Mouse (Mus musculus) heart, adult 2 months (tissue): ENCODE results near the gene Ctsa. TPM values are rescaled to one million over a fixed set of nuclear protein-coding genes. Genes with fewer than 3 reads are reported as not detected.

Experiments used
- DNase-seq, 2 experiments: peaks; one replicate each; pipeline ENCODE4 v3.0.0; 2021
- H3K27ac ChIP-seq: fragments of 200-600 bp; 2 replicates; pipeline ENCODE4 v1.8.1; 2022
- H3K27me3 ChIP-seq: fragments of 200-500 bp; 2 replicates; pipeline ENCODE4 v1.6.1; 2012; ENCODE audit warnings: mild to moderate bottlenecking, low read length, inconsistent platforms, mixed read lengths; ENCODE audit not compliant: control insufficient read depth, insufficient read depth
- H3K36me3 ChIP-seq: fragments of 200-500 bp; 2 replicates; pipeline ENCODE4 v1.6.1; 2012; ENCODE audit warnings: low read length, inconsistent platforms; ENCODE audit not compliant: control insufficient read depth, insufficient read depth
- H3K4me1 ChIP-seq: fragments of 200-500 bp; 2 replicates; pipeline ENCODE4 v1.6.1; 2011; ENCODE audit warnings: low read length; ENCODE audit not compliant: control insufficient read depth, insufficient read depth
- H3K4me3 ChIP-seq: fragments of 200-600 bp; 2 replicates; pipeline ENCODE4 v1.8.1; 2022
- H3K79me2 ChIP-seq: fragments of 200-500 bp; replicated peaks from 2 replicates; pipeline ENCODE4 v1.6.1; 2012; ENCODE audit warnings: mild to moderate bottlenecking, inconsistent platforms, low read length, moderate library complexity, mixed read lengths; ENCODE audit not compliant: control insufficient read depth, insufficient read depth
- H3K9ac ChIP-seq: fragments of 200-500 bp; 2 replicates; pipeline ENCODE4 v1.6.1; 2012; ENCODE audit warnings: low read depth, mild to moderate bottlenecking, control low read depth, inconsistent platforms, low read length, mixed read lengths
- CTCF ChIP-seq: fragments of 200-600 bp; IDR thresholded peaks from 2 replicates; pipeline ENCODE4 v1.8.1; 2022; ENCODE audit warnings: antibody characterized with exemption, mild to moderate bottlenecking, moderate library complexity
- EP300 ChIP-seq: fragments of 200-500 bp; IDR thresholded peaks from 2 replicates; pipeline ENCODE4 v1.6.1; 2011; ENCODE audit warnings: low read depth, low read length, control low read depth; ENCODE audit not compliant: insufficient read depth
- POLR2A ChIP-seq: fragments of 200-500 bp; IDR thresholded peaks from 2 replicates; pipeline ENCODE4 v1.6.1; 2011; ENCODE audit warnings: mild to moderate bottlenecking, low read depth, low read length, control low read depth; ENCODE audit not compliant: insufficient read depth
- WGBS: fragments of 180-500 bp; shearing (Covaris S2); methylation state at CpG from one replicate; pipeline ENCODE4 v1.1.7; 2018; 5-methylcytosine and 5-hydroxymethylcytosine counted together
- intact Hi-C: fragments of 180-260 bp; cut with DNase I; formaldehyde crosslinking; loops from one replicate; pipeline ENCODE4 v1.15.1; 2025
- polyA plus RNA-seq: library from polyadenylated mRNA; depleted of rRNA; stranded (reverse); fragments of >200 nt; gene quantifications from 2 replicates; pipeline ENCODE4 v1.2.3, GENCODE M21; 2012
- total RNA-seq, 2 experiments: library from RNA; stranded (reverse); gene quantifications; 2 replicates each; pipeline ENCODE4 v1.2.3; 2021

The Ctsa gene
- total and polyA plus RNA-seq, 3 experiments, result 94.3 to 200 (median 99.8) TPM

- WGBS, result 67% methylated on average over 2 of the region's 2 CpGs
- Histone ChIP-seq H3K27ac (no peak overlapping the region), H3K4me1 (no peaks in the 10 kb centered on the region), H3K4me3 (no peak overlapping the region), H3K79me2 (no peaks in the 10 kb centered on the region), H3K9ac (no peak overlapping the region), H3K36me3 (no peaks in the 10 kb centered on the region), H3K27me3 (no peaks in the 10 kb centered on the region)
- intact Hi-C loops, result no loop called here
- DNase-seq, result no peak
- no peak for TF ChIP-seq EP300
- TF ChIP-seq POLR2A, result no peak
- TF ChIP-seq CTCF, result no peak
These were observed 19.1 kb upstream of the Ctsa start for GRCm38 (mm10) chr2:164813557-164813956.

GRCm38 (mm10) chr2:164815348-164815747, 17.3 kb upstream of the Ctsa start:
- intact Hi-C loops, result no loop called here

GRCm38 (mm10) chr2:164815821-164816220, 16.9 kb upstream of the Ctsa start:
- Histone ChIP-seq H3K27me3 (no peaks in the 10 kb centered on the region), H3K4me3 (no peak overlapping the region), H3K79me2 (no peaks in the 10 kb centered on the region), H3K36me3 (no peaks in the 10 kb centered on the region), H3K4me1 (no peaks in the 10 kb centered on the region), H3K27ac (no peak overlapping the region), H3K9ac (no peak overlapping the region)
- TF ChIP-seq POLR2A (no peak), EP300 (no peak), CTCF (no peak)
- intact Hi-C loops, result no loop called here
- WGBS, result 82% methylated on average over 8 of the region's 8 CpGs
- DNase-seq, result no peak

More at GRCm38 (mm10) chr2:164815348-164815747, 17.3 kb upstream of the Ctsa start:
- Histone ChIP-seq H3K4me1 (no peaks in the 10 kb centered on the region), H3K9ac (no peak overlapping the region), H3K4me3 (no peak overlapping the region), H3K79me2 (no peaks in the 10 kb centered on the region), H3K27ac (no peak overlapping the region), H3K36me3 (no peaks in the 10 kb centered on the region), H3K27me3 (no peaks in the 10 kb centered on the region)
- TF ChIP-seq EP300 (no peak), POLR2A (no peak), CTCF (no peak)
- 75% methylated on average over 5 of the region's 5 CpGs for WGBS
- DNase-seq, result no peak

GRCm38 (mm10) chr2:164817206-164817605, 15.5 kb upstream of the Ctsa start:
- H3K36me3 ChIP-seq, result no peaks in the 10 kb centered on the region
- H3K9ac ChIP-seq, result no peak overlapping the region
- H3K4me1 ChIP-seq, result no peaks in the 10 kb centered on the region
- no peak overlapping the region for H3K27ac ChIP-seq
- intact Hi-C loops, result no loop called here
- H3K79me2 ChIP-seq, result no peaks in the 10 kb centered on the region
- no peak for DNase-seq
- no peaks in the 10 kb centered on the region for H3K27me3 ChIP-seq
- TF ChIP-seq CTCF, result no peak
- TF ChIP-seq EP300, result no peak
- no peak for TF ChIP-seq POLR2A
- WGBS, result 65% methylated on average over 6 of the region's 6 CpGs
- no peak overlapping the region for H3K4me3 ChIP-seq

- Histone ChIP-seq H3K4me1 (no peaks in the 10 kb centered on the region), H3K27ac (no peak overlapping the region)
- 65% methylated on average over 5 of the region's 5 CpGs for WGBS
These were observed 15.0 kb upstream of the Ctsa start for GRCm38 (mm10) chr2:164817703-164818102.

GRCm38 (mm10) chr2:164821060-164821459, 11.6 kb upstream of the Ctsa start:
- Histone ChIP-seq H3K27me3 (no peaks in the 10 kb centered on the region), H3K4me3 (no peak overlapping the region), H3K79me2 (no peaks in the 10 kb centered on the region), H3K36me3 (no peaks in the 10 kb centered on the region), H3K9ac (no peak overlapping the region), H3K4me1 (no peaks in the 10 kb centered on the region; the same call in 1 of the 2 replicates), H3K27ac (no peak overlapping the region)
- no peak for TF ChIP-seq CTCF
- TF ChIP-seq POLR2A, result no peak
- no peak for TF ChIP-seq EP300
- intact Hi-C loops, result no loop called here
- no peak for DNase-seq
- 82% methylated on average over 6 of the region's 6 CpGs for WGBS

More at GRCm38 (mm10) chr2:164817703-164818102, 15.0 kb upstream of the Ctsa start:
- Histone ChIP-seq H3K9ac (no peak overlapping the region), H3K36me3 (no peaks in the 10 kb centered on the region), H3K27me3 (no peaks in the 10 kb centered on the region), H3K79me2 (no peaks in the 10 kb centered on the region), H3K4me3 (no peak overlapping the region)
- intact Hi-C loops, result no loop called here
- no peak for DNase-seq
- no peak for TF ChIP-seq POLR2A
- TF ChIP-seq CTCF, result no peak
- no peak for TF ChIP-seq EP300
